Mouse (Mus musculus): ENCODE measurements around the gene Ankrd13d. TPM values are rescaled to one million over a fixed set of nuclear protein-coding genes. Genes with fewer than 3 reads are reported as not detected.

The Ankrd13d gene
- polyA plus RNA-seq, 1 experiment from 2014 or later: 2.1 TPM

- Histone ChIP-seq H3K27ac (ENCODE audit: low read depth, low read length) (peak overlapping the region; percentile 12; the same call in 1 of the 2 replicates), H3K4me2 (no peak overlapping the region), H3K4me1 (ENCODE audit: control insufficient read depth, insufficient read depth, low read length) (peaks cover 8% of the 10 kb centered on the region), H3K9ac (ENCODE audit: low read depth, low read length) (no peak overlapping the region), H3K4me3 (ENCODE audit: low read depth, low read length) (no peak overlapping the region), H3K9me3 (replicated peaks; ENCODE audit: control insufficient read depth, low read length) (no peaks in the 10 kb centered on the region), H3K36me3 (ENCODE audit: control insufficient read depth, insufficient read depth, low read length) (peaks cover 48% of the 10 kb centered on the region), H3K27me3 (ENCODE audit: control insufficient read depth, insufficient read depth, low read length) (no peaks in the 10 kb centered on the region)
- WGBS (ENCODE audit: insufficient replicate concordance): 82% methylated on average over 4 of the region's 4 CpGs
- ATAC-seq (replicated peaks; ENCODE audit: insufficient number of reproducible peaks, low FRiP score, low TSS enrichment): no peak
Measured at GRCm38 (mm10) chr19:4319272-4319671, 36.3 kb upstream of the Ankrd13d start.

- ATAC-seq (replicated peaks; ENCODE audit: insufficient number of reproducible peaks, low FRiP score, low TSS enrichment): no peak
- H3K4me1 ChIP-seq (ENCODE audit: control insufficient read depth, insufficient read depth, low read length): peaks cover 8% of the 10 kb centered on the region
- H3K9me3 ChIP-seq (replicated peaks; ENCODE audit: control insufficient read depth, low read length): no peaks in the 10 kb centered on the region
- no peak overlapping the region for H3K4me2 ChIP-seq
- H3K4me3 ChIP-seq (ENCODE audit: low read depth, low read length): no peak overlapping the region
- H3K27ac ChIP-seq (ENCODE audit: low read depth, low read length): no peak overlapping the region
- 83% methylated on average over 3 of the region's 3 CpGs for WGBS (ENCODE audit: insufficient replicate concordance)
- peaks cover 45% of the 10 kb centered on the region for H3K36me3 ChIP-seq (ENCODE audit: control insufficient read depth, insufficient read depth, low read length)
- no peak overlapping the region for H3K9ac ChIP-seq (ENCODE audit: low read depth, low read length)
- no peaks in the 10 kb centered on the region for H3K27me3 ChIP-seq (ENCODE audit: control insufficient read depth, insufficient read depth, low read length)
Measured at GRCm38 (mm10) chr19:4317181-4317580, 34.2 kb upstream of the Ankrd13d start.

- H3K4me2 ChIP-seq: no peak overlapping the region
- no peak overlapping the region for H3K27ac ChIP-seq (ENCODE audit: low read depth, low read length)
- peaks cover 33% of the 10 kb centered on the region for H3K36me3 ChIP-seq (ENCODE audit: control insufficient read depth, insufficient read depth, low read length)
- no peak overlapping the region for H3K9ac ChIP-seq (ENCODE audit: low read depth, low read length)
- peaks cover 8% of the 10 kb centered on the region for H3K4me1 ChIP-seq (ENCODE audit: control insufficient read depth, insufficient read depth, low read length)
- 70% methylated on average over 6 of the region's 6 CpGs for WGBS (ENCODE audit: insufficient replicate concordance)
- no peak overlapping the region for H3K4me3 ChIP-seq (ENCODE audit: low read depth, low read length)
- H3K9me3 ChIP-seq (replicated peaks; ENCODE audit: control insufficient read depth, low read length): no peaks in the 10 kb centered on the region
- H3K27me3 ChIP-seq (ENCODE audit: control insufficient read depth, insufficient read depth, low read length): no peaks in the 10 kb centered on the region
- 0 out of 2 replicates have a peak, but pooled peaks have one; percentile 20 for ATAC-seq (replicated peaks; ENCODE audit: insufficient number of reproducible peaks, low FRiP score, low TSS enrichment)
Measured at GRCm38 (mm10) chr19:4315223-4315944, 32.4 kb upstream of the Ankrd13d start.

- H3K27ac ChIP-seq (ENCODE audit: low read depth, low read length): no peak overlapping the region
- ATAC-seq (replicated peaks; ENCODE audit: insufficient number of reproducible peaks, low FRiP score, low TSS enrichment): no peak
- no peak overlapping the region for H3K4me3 ChIP-seq (ENCODE audit: low read depth, low read length)
- H3K4me2 ChIP-seq: no peak overlapping the region
- no peaks in the 10 kb centered on the region for H3K27me3 ChIP-seq (ENCODE audit: control insufficient read depth, insufficient read depth, low read length)
- H3K4me1 ChIP-seq (ENCODE audit: control insufficient read depth, insufficient read depth, low read length): peaks cover 8% of the 10 kb centered on the region
- no peak overlapping the region for H3K9ac ChIP-seq (ENCODE audit: low read depth, low read length)
- no peaks in the 10 kb centered on the region for H3K9me3 ChIP-seq (replicated peaks; ENCODE audit: control insufficient read depth, low read length)
- no peaks in the 10 kb centered on the region for H3K36me3 ChIP-seq (ENCODE audit: control insufficient read depth, insufficient read depth, low read length)
Measured at GRCm38 (mm10) chr19:4309776-4310185, 26.8 kb upstream of the Ankrd13d start.

- Histone ChIP-seq H3K9me3 (replicated peaks; ENCODE audit: control insufficient read depth, low read length) (no peaks in the 10 kb centered on the region), H3K27ac (ENCODE audit: low read depth, low read length) (no peak overlapping the region), H3K4me3 (ENCODE audit: low read depth, low read length) (no peak overlapping the region), H3K36me3 (ENCODE audit: control insufficient read depth, insufficient read depth, low read length) (no peaks in the 10 kb centered on the region), H3K4me2 (no peak overlapping the region), H3K9ac (ENCODE audit: low read depth, low read length) (no peak overlapping the region), H3K27me3 (ENCODE audit: control insufficient read depth, insufficient read depth, low read length) (no peaks in the 10 kb centered on the region), H3K4me1 (ENCODE audit: control insufficient read depth, insufficient read depth, low read length) (peaks cover 13% of the 10 kb centered on the region)
- ATAC-seq (replicated peaks; ENCODE audit: insufficient number of reproducible peaks, low FRiP score, low TSS enrichment): no peak
- WGBS (ENCODE audit: insufficient replicate concordance): 92% methylated on average over 4 of the region's 4 CpGs
Measured at GRCm38 (mm10) chr19:4309302-4309701, 26.4 kb upstream of the Ankrd13d start.

GRCm38 (mm10) chr19:4306190-4306577 is 23.2 kb upstream of the Ankrd13d start, which contains the start of gene Grk2:
Gene Grk2 (minus strand): TSS chr19:4306222.
- no peaks in the 10 kb centered on the region for H3K9me3 ChIP-seq (replicated peaks; ENCODE audit: control insufficient read depth, low read length)
- H3K9ac ChIP-seq (ENCODE audit: low read depth, low read length): peak within 1 kb of the TSS; percentile 91
- H3K4me2 ChIP-seq: peak within 1 kb of the TSS; percentile 78
- peak within 1 kb of the TSS; percentile 68 for H3K27ac ChIP-seq (ENCODE audit: low read depth, low read length)
- 0% methylated on average over 21 of the region's 46 CpGs for WGBS (ENCODE audit: insufficient replicate concordance)
- H3K4me3 ChIP-seq (ENCODE audit: low read depth, low read length): peak within 1 kb of the TSS; percentile 96
- H3K36me3 ChIP-seq (ENCODE audit: control insufficient read depth, insufficient read depth, low read length): no peaks in the 10 kb centered on the region
- H3K27me3 ChIP-seq (ENCODE audit: control insufficient read depth, insufficient read depth, low read length): no peaks in the 10 kb centered on the region
- H3K4me1 ChIP-seq (ENCODE audit: control insufficient read depth, insufficient read depth, low read length): peaks cover 39% of the 10 kb centered on the region
- peak; percentile 68 for ATAC-seq (replicated peaks; ENCODE audit: insufficient number of reproducible peaks, low FRiP score, low TSS enrichment)

GRCm38 (mm10) chr19:4305491-4306189 is 22.7 kb upstream of the Ankrd13d start:
- Histone ChIP-seq H3K4me1 (ENCODE audit: control insufficient read depth, insufficient read depth, low read length) (peaks cover 44% of the 10 kb centered on the region), H3K36me3 (ENCODE audit: control insufficient read depth, insufficient read depth, low read length) (no peaks in the 10 kb centered on the region), H3K4me2 (peak overlapping the region; percentile 78), H3K9me3 (replicated peaks; ENCODE audit: control insufficient read depth, low read length) (no peaks in the 10 kb centered on the region), H3K27ac (ENCODE audit: low read depth, low read length) (peak overlapping the region; percentile 68), H3K9ac (ENCODE audit: low read depth, low read length) (peak overlapping the region; percentile 91), H3K27me3 (ENCODE audit: control insufficient read depth, insufficient read depth, low read length) (no peaks in the 10 kb centered on the region), H3K4me3 (ENCODE audit: low read depth, low read length) (peak overlapping the region; percentile 96)
- peak; percentile 36 for ATAC-seq (replicated peaks; ENCODE audit: insufficient number of reproducible peaks, low FRiP score, low TSS enrichment)
- under 1% methylated on average over 65 of the region's 68 CpGs for WGBS (ENCODE audit: insufficient replicate concordance)

GRCm38 (mm10) chr19:4304871-4305321 is 22.0 kb upstream of the Ankrd13d start:
- H3K27ac ChIP-seq (ENCODE audit: low read depth, low read length): no peak overlapping the region
- H3K4me3 ChIP-seq (ENCODE audit: low read depth, low read length): peak overlapping the region; percentile 96
- H3K4me1 ChIP-seq (ENCODE audit: control insufficient read depth, insufficient read depth, low read length): peaks cover 51% of the 10 kb centered on the region
- no peaks in the 10 kb centered on the region for H3K36me3 ChIP-seq (ENCODE audit: control insufficient read depth, insufficient read depth, low read length)
- no peaks in the 10 kb centered on the region for H3K9me3 ChIP-seq (replicated peaks; ENCODE audit: control insufficient read depth, low read length)
- no peak for ATAC-seq (replicated peaks; ENCODE audit: insufficient number of reproducible peaks, low FRiP score, low TSS enrichment)
- peak overlapping the region; percentile 78 for H3K4me2 ChIP-seq
- H3K27me3 ChIP-seq (ENCODE audit: control insufficient read depth, insufficient read depth, low read length): no peaks in the 10 kb centered on the region
- WGBS (ENCODE audit: insufficient replicate concordance): 51% methylated on average over 4 of the region's 4 CpGs
- peak overlapping the region; percentile 91 for H3K9ac ChIP-seq (ENCODE audit: low read depth, low read length)

Measured in heart, embryonic 11.5 days (tissue).